Comparison of ENCODE assay signal across 8 mouse cellular contexts in genomic region chr1:138135637-138136372, GRCm38 (mm10). TPM values are rescaled to one million over a fixed set of nuclear protein-coding genes. Genes with fewer than 3 reads are reported as not detected.
A peak's percentile ranks its signal among the peaks of the same experiment; 100 is the strongest.
DNase-seq lines count a peak whose midpoint lies in the region; ATAC-seq and TF ChIP-seq lines count a peak whose summit lies in the region.

No protein-coding gene starts in this region.

- H3K4me2 ChIP-seq in heart, postnatal 0 days (ENCODE audit: low read depth, low read length) = peak overlapping the region; percentile 48
- H3K4me2 ChIP-seq in intestine, embryonic 16.5 days (ENCODE audit: low read depth, low read length) = peak overlapping the region; percentile 14; the same call in 1 of the 2 replicates
- H3K4me2 ChIP-seq in midbrain, postnatal 0 days (ENCODE audit: low read depth, low read length, poor library complexity, severe bottlenecking) = peak overlapping the region; percentile 56

- H3K27ac ChIP-seq in heart, postnatal 0 days (ENCODE audit: low read depth) = peak overlapping the region; percentile 22; the same call in 1 of the 2 replicates
- H3K27ac ChIP-seq in cortical plate, adult 2 months (ENCODE audit: insufficient read depth, low read length) = no peak overlapping the region
- H3K27ac ChIP-seq in intestine, embryonic 16.5 days (ENCODE audit: low read length) = no peak overlapping the region; the same call in 1 of the 2 replicates
- H3K27ac ChIP-seq in midbrain, postnatal 0 days (ENCODE audit: low read depth, low read length) = peak overlapping the region; percentile 80

- no peak overlapping the region for H3K9ac ChIP-seq in heart, postnatal 0 days (replicated peaks; ENCODE audit: low read depth, low read length)
- H3K9ac ChIP-seq in intestine, embryonic 16.5 days (ENCODE audit: low read depth, low read length) = no peak overlapping the region
- peak overlapping the region; percentile 50; the same call in 1 of the 2 replicates for H3K9ac ChIP-seq in midbrain, postnatal 0 days (replicated peaks; ENCODE audit: low read length, poor library complexity, severe bottlenecking)

- no peak for TF ChIP-seq POLR2A in cortical plate, adult 2 months (IDR thresholded peaks at IDR 0.05; ENCODE audit: extremely low read depth, insufficient read depth, low read length)

- whole genome bisulfite sequencing in heart, postnatal 0 days = 74% methylated on average over 9 of the region's 9 CpGs
- 68% methylated on average over 9 of the region's 9 CpGs for WGBS in intestine, embryonic 16.5 days
- WGBS in midbrain, postnatal 0 days = 42% methylated on average over 9 of the region's 9 CpGs

- ATAC-seq in heart, postnatal 0 days (ENCODE audit: insufficient read depth, low read depth) = no peak
- no peak for ATAC-seq in intestine, embryonic 16.5 days
- ATAC-seq in midbrain, postnatal 0 days (ENCODE audit: low FRiP score) = no peak

- TF ChIP-seq CTCF in heart, postnatal 0 days (IDR thresholded peaks at IDR 0.05; ENCODE audit: low read depth) = no peak
- TF ChIP-seq CTCF in cortical plate, adult 2 months (IDR thresholded peaks at IDR 0.05; ENCODE audit: extremely low read depth, insufficient read depth, low read length) = no peak
- no peak for TF ChIP-seq CTCF in midbrain, postnatal 0 days (IDR thresholded peaks at IDR 0.05)

- TF ChIP-seq EP300 in heart, postnatal 0 days (IDR thresholded peaks at IDR 0.05; ENCODE audit: low read depth) = no peak

- H3K4me1 ChIP-seq in heart, postnatal 0 days (ENCODE audit: control insufficient read depth, insufficient read depth) = 0 out of 2 replicates have a peak, but pooled peaks cover 3% of the 10 kb centered on the region
- no peaks in the 10 kb centered on the region for H3K4me1 ChIP-seq in cortical plate, adult 2 months (ENCODE audit: control insufficient read depth, insufficient read depth, low read length)
- no peaks in the 10 kb centered on the region for H3K4me1 ChIP-seq in intestine, embryonic 16.5 days (ENCODE audit: control insufficient read depth, insufficient read depth, low read length)
- H3K4me1 ChIP-seq in midbrain, postnatal 0 days (ENCODE audit: insufficient read depth, low read length) = no peaks in the 10 kb centered on the region

- DNase-seq in heart, postnatal 0 days (ENCODE audit: low spot score) = no peak
- no peak for DNase-seq in heart, adult 9 months (ENCODE audit: low spot score in 2 of 2)
- no peak for DNase-seq in midbrain, postnatal 0 days (ENCODE audit: low spot score)
- no peak for DNase-seq in urinary bladder, postnatal 10 days (ENCODE audit: low spot score)
- DNase-seq in gastrocnemius, postnatal 25 days = no peak
- no peak for DNase-seq in frontal cortex, postnatal 14 days (ENCODE audit: low spot score in 2 of 2)

- H3K27me3 ChIP-seq in heart, postnatal 0 days (ENCODE audit: control insufficient read depth, insufficient read depth, low read length) = no peaks in the 10 kb centered on the region
- no peaks in the 10 kb centered on the region for H3K27me3 ChIP-seq in intestine, embryonic 16.5 days (replicated peaks; ENCODE audit: control insufficient read depth, insufficient read depth, low read length)
- no peaks in the 10 kb centered on the region for H3K27me3 ChIP-seq in midbrain, postnatal 0 days (ENCODE audit: insufficient read depth, low read length)

- H3K4me3 ChIP-seq in heart, postnatal 0 days (ENCODE audit: low read depth, low read length) = peak overlapping the region; percentile 20; the same call in 1 of the 2 replicates
- H3K4me3 ChIP-seq in cortical plate, adult 2 months (ENCODE audit: insufficient read depth, low read length) = peak overlapping the region; percentile 24
- H3K4me3 ChIP-seq in intestine, embryonic 16.5 days (ENCODE audit: low read length) = no peak overlapping the region
- H3K4me3 ChIP-seq in midbrain, postnatal 0 days (ENCODE audit: low read depth, low read length) = peak overlapping the region; percentile 32

- H3K36me3 ChIP-seq in heart, postnatal 0 days (replicated peaks; ENCODE audit: control insufficient read depth, insufficient read depth, low read length) = no peaks in the 10 kb centered on the region
- H3K36me3 ChIP-seq in intestine, embryonic 16.5 days (ENCODE audit: control insufficient read depth, insufficient read depth, low read length) = no peaks in the 10 kb centered on the region
- no peaks in the 10 kb centered on the region for H3K36me3 ChIP-seq in midbrain, postnatal 0 days (ENCODE audit: insufficient read depth, low read length)

- no peaks in the 10 kb centered on the region for H3K9me3 ChIP-seq in heart, postnatal 0 days (replicated peaks; ENCODE audit: control insufficient read depth, low read length)
- H3K9me3 ChIP-seq in intestine, embryonic 16.5 days (ENCODE audit: control insufficient read depth, low read length) = no peaks in the 10 kb centered on the region
- H3K9me3 ChIP-seq in midbrain, postnatal 0 days (ENCODE audit: low read length) = no peaks in the 10 kb centered on the region

RNA-seq across cellular contexts. Expression of gene Ptprc, which starts 39.7 kb away (rescaled TPM):
- 2.3 and 11.1 TPM in 2 replicates for total RNA-seq in heart, postnatal 0 days (2014; rRNA removed; ENCODE audit: low replicate concordance)
- 1.2 and 1.7 TPM in 2 replicates for polyA plus RNA-seq in heart, postnatal 0 days (2015; fragmentation: Nextera tagmentation; extraction: Ambion mirVana)
- 2.4 and 2.9 TPM in 2 replicates for polyA plus RNA-seq in cortical plate, adult 2 months (2012; rRNA removed)
- 4.8 and 5.1 TPM in 2 replicates for polyA plus RNA-seq in intestine, embryonic 16.5 days (2015; fragmentation: Nextera tagmentation; extraction: Ambion mirVana)
- total RNA-seq in midbrain, postnatal 0 days (2014; rRNA removed) = 1.9 and 4.1 TPM in 2 replicates
- polyA plus RNA-seq in midbrain, postnatal 0 days (2015; fragmentation: Nextera tagmentation; extraction: Ambion mirVana) = 0.77 and 0.90 TPM in 2 replicates
- 1 to 10 TPM; 1.4 to 2.6 TPM for total RNA-seq in gastrocnemius, postnatal 25 days (2021)

Comparison
In these comparisons a context has a peak if more than half of its experiments do, and no peak if none do; other contexts are left out.
1. H3K27ac ChIP-seq: peak in heart, postnatal 0 days (single experiment) and midbrain, postnatal 0 days (single experiment); none in cortical plate, adult 2 months (single experiment) and intestine, embryonic 16.5 days (single experiment).
2. Peak in every context shown above with its lines, with median percentiles within 50 percentile points of each other: H3K4me2 ChIP-seq.